Mouse (Mus musculus) midbrain, embryonic 11.5 days (tissue): Measurements from ENCODE around the gene Gm10100. TPM values are rescaled to one million over a fixed set of nuclear protein-coding genes. Genes with fewer than 3 reads are reported as not detected.
"Not testable (repeated sequence)": the region's sequence is repeated elsewhere in the genome, so short reads cannot be mapped to it uniquely, and the experiment has no call there.

Source experiments
- ATAC-seq: fragments of 200-750 bp; cut with Nextera tagmentation; 2 replicates; pipeline ENCODE4 v1.8.0; 2017; ENCODE audit warnings: moderate TSS enrichment, moderate library complexity; ENCODE audit not compliant: low FRiP score
- DNase-seq: peaks from one replicate; pipeline ENCODE4 v3.0.0; 2015; ENCODE audit warnings: low spot score; ENCODE audit errors: missing footprints
- H3K27ac ChIP-seq: fragments of 300-500 bp; sonication (generic); 2 replicates; pipeline ENCODE4 v1.5.1; 2014; ENCODE audit warnings: low read depth, low read length
- H3K27me3 ChIP-seq: fragments of 300-500 bp; sonication (generic); 2 replicates; pipeline ENCODE4 v1.6.1; 2014; ENCODE audit warnings: mild to moderate bottlenecking, low read length, moderate library complexity, mixed read lengths; ENCODE audit not compliant: control insufficient read depth, insufficient read depth
- H3K36me3 ChIP-seq: fragments of 300-500 bp; sonication (generic); 2 replicates; pipeline ENCODE4 v1.6.1; 2014; ENCODE audit warnings: mild to moderate bottlenecking, low read length, moderate library complexity, mixed read lengths; ENCODE audit not compliant: control insufficient read depth, insufficient read depth
- H3K4me1 ChIP-seq: fragments of 300-500 bp; sonication (generic); 2 replicates; pipeline ENCODE4 v1.6.1; 2014; ENCODE audit warnings: low read length; ENCODE audit not compliant: control insufficient read depth, insufficient read depth
- H3K4me2 ChIP-seq: fragments of 300-500 bp; sonication (generic); 2 replicates; pipeline ENCODE4 v1.6.1; 2014; ENCODE audit warnings: mild to moderate bottlenecking, moderate library complexity
- H3K4me3 ChIP-seq: fragments of 300-500 bp; sonication (generic); 2 replicates; pipeline ENCODE4 v1.5.1; 2014; ENCODE audit warnings: low read depth, low read length
- H3K9ac ChIP-seq: fragments of 300-500 bp; sonication (generic); 2 replicates; pipeline ENCODE4 v1.6.1; 2014; ENCODE audit warnings: low read length
- H3K9me3 ChIP-seq: fragments of 300-500 bp; sonication (generic); 2 replicates; pipeline ENCODE4 v1.6.1; 2016; ENCODE audit warnings: low read length; ENCODE audit not compliant: control insufficient read depth
- WGBS: fragments of 180-500 bp; shearing (Covaris S2); extraction: QIAGEN DNeasy Blood & Tissue Kit; methylation state at CpG from one replicate; pipeline ENCODE4 v1.1.7; 2014; 5-methylcytosine and 5-hydroxymethylcytosine counted together
- polyA plus RNA-seq: library from polyadenylated mRNA; unstranded; fragments of >200 nt; fragmentation: Nextera tagmentation; extraction: Ambion mirVana; gene quantifications from 2 replicates; pipeline ENCODE4 v1.2.1, GENCODE M21; 2014

The Gm10100 gene
- polyA plus RNA-seq, 1 experiment from 2014 or later, result not detected

GRCm38 (mm10) chr10:77709831-77710230 is 16.5 kb upstream of the Gm10100 start:
- Histone ChIP-seq H3K27me3 (no peaks in the 10 kb centered on the region), H3K9ac (no peak overlapping the region), H3K4me2 (no peak overlapping the region), H3K27ac (no peak overlapping the region), H3K4me1 (no peaks in the 10 kb centered on the region), H3K36me3 (no peaks in the 10 kb centered on the region), H3K4me3 (no peak overlapping the region), H3K9me3 (0 out of 2 replicates have a peak, but pooled peaks cover 2% of the 10 kb centered on the region)
- ATAC-seq (no peak), DNase-seq (no peak)
- WGBS, result 87% methylated on average over 3 of the region's 3 CpGs

DNA sequence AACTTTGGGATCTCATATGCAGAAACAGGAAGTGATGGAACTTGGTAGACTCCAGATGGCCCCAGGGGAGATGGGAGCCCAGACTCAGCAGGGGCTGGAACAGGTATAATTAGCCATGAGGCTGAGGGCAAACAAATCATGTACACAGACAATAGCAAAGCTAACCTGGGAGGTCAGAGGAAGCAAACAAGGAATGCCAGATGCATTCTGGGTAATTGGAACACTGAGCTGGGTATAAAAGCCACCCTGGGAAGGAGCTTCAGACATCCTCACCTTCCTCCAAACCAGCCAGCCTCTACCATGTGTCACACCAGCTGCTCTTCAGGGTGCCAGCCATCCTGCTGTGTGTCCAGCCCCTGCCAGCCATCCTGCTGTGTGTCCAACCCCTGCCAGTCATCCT is 15.1 kb upstream of the Gm10100 start, which contains the start of gene Gm10024:
Gm10024 (plus strand) TSS at position 301 of the 400 bp plus-strand sequence.
- H3K27me3 ChIP-seq, H3K27ac ChIP-seq, DNase-seq, H3K4me3 ChIP-seq, ATAC-seq, H3K36me3 ChIP-seq, H3K9me3 ChIP-seq, H3K4me2 ChIP-seq, H3K4me1 ChIP-seq, H3K9ac ChIP-seq: not testable (repeated sequence)

GRCm38 (mm10) chr10:77713734-77714133 is 12.6 kb upstream of the Gm10100 start:
- no peak overlapping the region for H3K27ac ChIP-seq
- no peak overlapping the region for H3K4me3 ChIP-seq
- ATAC-seq, result no peak
- H3K4me2 ChIP-seq, result no peak overlapping the region
- no peak overlapping the region for H3K9ac ChIP-seq
- H3K36me3 ChIP-seq, result no peaks in the 10 kb centered on the region
- DNase-seq, result no peak
- H3K4me1 ChIP-seq, result no peaks in the 10 kb centered on the region
- no peaks in the 10 kb centered on the region for H3K27me3 ChIP-seq
- H3K9me3 ChIP-seq, result no peaks in the 10 kb centered on the region
- WGBS, result 71% methylated on average over 4 of the region's 4 CpGs

- Histone ChIP-seq H3K4me2 (no peak within 1 kb of the TSS), H3K27ac (no peak within 1 kb of the TSS), H3K9me3 (no peaks in the 10 kb centered on the region), H3K9ac (no peak within 1 kb of the TSS), H3K36me3 (no peaks in the 10 kb centered on the region), H3K4me1 (no peaks in the 10 kb centered on the region), H3K4me3 (no peak within 1 kb of the TSS), H3K27me3 (no peaks in the 10 kb centered on the region)
- no peak for ATAC-seq
- DNase-seq, result no peak
- WGBS, result 90% methylated on average over 1 of the region's 1 CpGs
These were observed 10.8 kb upstream of the Gm10100 start, which contains the start of gene Gm10142 for GRCm38 (mm10) chr10:77715507-77715906. Gene Gm10142 (plus strand): TSS chr10:77715807.

- not testable (repeated sequence) for H3K4me3 ChIP-seq, ATAC-seq, H3K9me3 ChIP-seq, H3K36me3 ChIP-seq, H3K4me2 ChIP-seq, H3K9ac ChIP-seq, H3K27ac ChIP-seq, H3K4me1 ChIP-seq, DNase-seq, H3K27me3 ChIP-seq
- WGBS, result 82% methylated on average over 1 of the region's 1 CpGs
These were observed 6.0 kb upstream of the Gm10100 start, which contains the start of gene Krtap12-1 for GRCm38 (mm10) chr10:77720299-77720698. Gene Krtap12-1 (plus strand): TSS chr10:77720599.

DNA sequence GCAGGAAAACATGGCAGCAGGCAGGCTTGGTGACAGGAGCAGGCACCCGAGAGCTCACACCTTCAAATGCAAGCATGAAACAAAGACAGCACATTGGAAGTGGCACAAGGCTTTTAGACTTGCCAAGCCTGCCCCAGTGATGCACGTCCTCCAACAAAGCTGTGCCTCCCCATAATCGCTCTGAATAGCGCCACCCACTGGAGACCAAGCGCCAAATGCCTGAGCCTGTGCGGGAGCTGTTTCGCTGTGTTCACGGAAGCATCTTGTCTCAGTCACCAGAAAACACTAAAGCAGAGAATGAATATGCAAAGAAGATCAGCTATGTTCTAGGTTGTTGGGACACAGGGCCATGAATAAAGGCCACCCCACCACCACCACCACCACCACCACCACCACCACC is 1.4 kb upstream of the Gm10100 start:
- no peak for DNase-seq
- Histone ChIP-seq H3K36me3 (no peaks in the 10 kb centered on the region), H3K4me3 (no peak overlapping the region), H3K9ac (no peak overlapping the region), H3K4me1 (no peaks in the 10 kb centered on the region), H3K9me3 (no peaks in the 10 kb centered on the region), H3K27me3 (no peaks in the 10 kb centered on the region), H3K27ac (no peak overlapping the region), H3K4me2 (no peak overlapping the region)
- 75% methylated on average over 8 of the region's 8 CpGs for WGBS
- ATAC-seq, result no peak

- Histone ChIP-seq H3K4me3 (no peak overlapping the region), H3K4me2 (no peak overlapping the region), H3K36me3 (no peaks in the 10 kb centered on the region), H3K27me3 (no peaks in the 10 kb centered on the region), H3K27ac (no peak overlapping the region), H3K4me1 (no peaks in the 10 kb centered on the region), H3K9me3 (no peaks in the 10 kb centered on the region), H3K9ac (no peak overlapping the region)
- ATAC-seq (no peak), DNase-seq (no peak)
- 63% methylated on average over 4 of the region's 4 CpGs for WGBS
These were observed 2.0 kb downstream of the Gm10100 start for GRCm38 (mm10) chr10:77728280-77728679.

DNA sequence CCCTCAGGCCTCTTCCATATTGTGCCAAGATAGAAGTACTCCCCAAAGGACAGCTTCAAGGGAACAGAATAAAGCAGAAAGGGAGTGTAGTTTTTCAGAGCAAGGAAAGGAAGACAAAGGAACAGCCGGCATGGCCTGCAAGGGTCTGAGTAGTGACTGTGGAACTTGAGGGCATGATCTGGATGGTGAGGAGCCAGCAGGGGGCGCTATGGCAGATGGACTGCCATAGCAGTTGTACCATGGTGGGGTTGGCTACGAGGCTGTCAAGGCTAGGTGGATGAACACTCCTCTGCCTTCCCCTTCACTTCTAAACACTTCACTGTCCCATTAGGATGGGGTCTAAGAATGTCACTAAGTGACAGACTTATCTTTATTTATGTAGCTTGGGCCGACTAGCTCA is 3.0 kb downstream of the Gm10100 start:
- Histone ChIP-seq H3K9ac (no peak overlapping the region), H3K9me3 (no peaks in the 10 kb centered on the region), H3K4me1 (no peaks in the 10 kb centered on the region), H3K36me3 (no peaks in the 10 kb centered on the region), H3K27ac (no peak overlapping the region), H3K4me3 (no peak overlapping the region), H3K4me2 (no peak overlapping the region), H3K27me3 (no peaks in the 10 kb centered on the region)
- WGBS, result 52% methylated on average over 4 of the region's 4 CpGs
- ATAC-seq (no peak), DNase-seq (no peak)

DNA sequence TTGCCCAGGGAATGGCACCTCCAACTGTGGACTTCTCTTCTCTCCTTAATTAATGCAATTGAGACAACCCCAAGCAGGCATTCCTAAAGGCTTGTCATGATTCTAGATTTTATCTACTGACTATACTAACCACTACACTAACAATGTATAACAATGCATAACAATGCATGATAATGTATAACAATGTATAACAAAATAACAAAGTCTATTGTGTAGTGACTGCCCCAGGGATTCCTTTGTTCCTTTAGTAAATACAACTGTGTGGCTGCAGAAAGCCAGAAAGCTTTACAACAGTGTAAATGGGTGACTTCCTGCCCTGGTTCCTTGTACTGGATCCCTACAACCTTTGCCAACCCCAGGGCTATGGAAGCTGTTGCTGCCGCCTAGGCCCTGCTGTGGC is 9.6 kb downstream of the Gm10100 start:
- Histone ChIP-seq H3K27ac (no peak overlapping the region), H3K36me3 (no peaks in the 10 kb centered on the region), H3K4me3 (no peak overlapping the region), H3K4me1 (0 out of 2 replicates have a peak, but pooled peaks cover 3% of the 10 kb centered on the region), H3K9me3 (no peaks in the 10 kb centered on the region), H3K4me2 (no peak overlapping the region), H3K27me3 (no peaks in the 10 kb centered on the region), H3K9ac (no peak overlapping the region)
- 96% methylated on average over 1 of the region's 1 CpGs for WGBS
- no peak for ATAC-seq
- DNase-seq, result no peak
